Mouse (Mus musculus) hindbrain, embryonic 13.5 days (tissue): ENCODE measurements around the gene Sema4a. TPM values are rescaled to one million over a fixed set of nuclear protein-coding genes. Genes with fewer than 3 reads are reported as not detected.

Experiments
- ATAC-seq: fragments of 200-750 bp; cut with Nextera tagmentation; 2 replicates; pipeline ENCODE4 v1.8.0; 2017; ENCODE audit warnings: moderate TSS enrichment; ENCODE audit not compliant: low FRiP score
- H3K27ac ChIP-seq: fragments of 300-500 bp; sonication (generic); 2 replicates; pipeline ENCODE4 v1.5.1; 2015; ENCODE audit warnings: inconsistent platforms, mild to moderate bottlenecking, moderate library complexity
- H3K27me3 ChIP-seq: fragments of 300-500 bp; sonication (generic); 2 replicates; pipeline ENCODE4 v1.6.1; 2015; ENCODE audit warnings: mild to moderate bottlenecking, inconsistent platforms
- H3K36me3 ChIP-seq: fragments of 300-500 bp; sonication (generic); 2 replicates; pipeline ENCODE4 v1.6.1; 2015; ENCODE audit warnings: mild to moderate bottlenecking, inconsistent platforms
- H3K4me1 ChIP-seq: fragments of 300-500 bp; sonication (generic); replicated peaks from 2 replicates; pipeline ENCODE4 v1.6.1; 2015; ENCODE audit warnings: inconsistent platforms
- H3K4me2 ChIP-seq: fragments of 300-500 bp; sonication (generic); 2 replicates; pipeline ENCODE4 v1.6.1; 2015; ENCODE audit warnings: inconsistent platforms, mild to moderate bottlenecking, moderate library complexity
- H3K4me3 ChIP-seq: fragments of 300-500 bp; sonication (generic); 2 replicates; pipeline ENCODE4 v1.5.1; 2015; ENCODE audit warnings: mild to moderate bottlenecking, inconsistent platforms
- H3K9ac ChIP-seq: fragments of 300-500 bp; sonication (generic); 2 replicates; pipeline ENCODE4 v1.6.1; 2015; ENCODE audit warnings: mild to moderate bottlenecking, inconsistent platforms
- H3K9me3 ChIP-seq: fragments of 300-500 bp; sonication (generic); 2 replicates; pipeline ENCODE4 v1.6.1; 2016; ENCODE audit warnings: inconsistent platforms
- WGBS: fragments of 180-500 bp; shearing (Covaris S2); methylation state at CpG from one replicate; pipeline ENCODE4 v1.1.7; 2015; 5-methylcytosine and 5-hydroxymethylcytosine counted together
- polyA plus RNA-seq: library from polyadenylated mRNA; unstranded; fragments of >200 nt; fragmentation: Nextera tagmentation; extraction: Ambion mirVana; gene quantifications from 2 replicates; pipeline ENCODE4 v1.2.1, GENCODE M21; 2015

Sema4a gene
- 25.5 and 27.4 TPM in 2 replicates for polyA plus RNA-seq

GRCm38 (mm10) chr3:88460983-88461696 is at the start of gene Sema4a:
Gene Sema4a, minus strand, starts transcription at chr3:88461182.
- 44% methylated on average over 12 of the region's 12 CpGs for WGBS
- ATAC-seq, result no peak
- Histone ChIP-seq H3K9ac (no peak within 1 kb of the TSS), H3K27me3 (no peaks in the 10 kb centered on the region), H3K4me2 (no peak within 1 kb of the TSS), H3K9me3 (no peaks in the 10 kb centered on the region), H3K4me1 (peaks cover 40% of the 10 kb centered on the region), H3K4me3 (no peak within 1 kb of the TSS), H3K36me3 (no peaks in the 10 kb centered on the region), H3K27ac (no peak within 1 kb of the TSS)

GRCm38 (mm10) chr3:88509692-88510420 is 48.9 kb upstream of the Sema4a start, which contains the start of gene Lmna:
Gene Lmna, minus strand, starts transcription at chr3:88509956.
- under 1% methylated on average over 30 of the region's 31 CpGs for WGBS
- peak within 1 kb of the TSS; percentile 67 for H3K9ac ChIP-seq
- H3K4me2 ChIP-seq, result peak within 1 kb of the TSS; percentile 57
- no peaks in the 10 kb centered on the region for H3K9me3 ChIP-seq
- no peaks in the 10 kb centered on the region for H3K36me3 ChIP-seq
- peak within 1 kb of the TSS; percentile 92 for H3K27ac ChIP-seq
- peaks cover 6% of the 10 kb centered on the region; the same call in 1 of the 2 replicates for H3K27me3 ChIP-seq
- peaks cover 44% of the 10 kb centered on the region for H3K4me1 ChIP-seq
- H3K4me3 ChIP-seq, result peak within 1 kb of the TSS; percentile 36
- peak; percentile 96 for ATAC-seq

GRCm38 (mm10) chr3:88509250-88509649 is 48.3 kb upstream of the Sema4a start:
- H3K9ac ChIP-seq, result peak overlapping the region; percentile 67
- 72% methylated on average over 3 of the region's 3 CpGs for WGBS
- H3K27me3 ChIP-seq, result peaks cover 8% of the 10 kb centered on the region
- H3K4me1 ChIP-seq, result peaks cover 44% of the 10 kb centered on the region
- peak overlapping the region; percentile 57 for H3K4me2 ChIP-seq
- H3K4me3 ChIP-seq, result peak overlapping the region; percentile 36
- no peaks in the 10 kb centered on the region for H3K9me3 ChIP-seq
- peak overlapping the region; percentile 92 for H3K27ac ChIP-seq
- H3K36me3 ChIP-seq, result no peaks in the 10 kb centered on the region
- 0 out of 2 replicates have a peak, but pooled peaks have one; percentile 9 for ATAC-seq

GRCm38 (mm10) chr3:88505765-88506164 is 44.8 kb upstream of the Sema4a start:
- WGBS, result 52% methylated on average over 7 of the region's 7 CpGs
- ATAC-seq, result no peak
- H3K4me1 ChIP-seq, result peaks cover 47% of the 10 kb centered on the region
- H3K9ac ChIP-seq, result no peak overlapping the region
- no peaks in the 10 kb centered on the region for H3K36me3 ChIP-seq
- no peak overlapping the region for H3K27ac ChIP-seq
- no peak overlapping the region for H3K4me2 ChIP-seq
- no peak overlapping the region for H3K4me3 ChIP-seq
- no peaks in the 10 kb centered on the region for H3K9me3 ChIP-seq
- H3K27me3 ChIP-seq, result peaks cover 28% of the 10 kb centered on the region

- Histone ChIP-seq H3K9ac (no peak overlapping the region), H3K27me3 (peaks cover 31% of the 10 kb centered on the region), H3K4me1 (peaks cover 42% of the 10 kb centered on the region), H3K27ac (no peak overlapping the region), H3K4me3 (no peak overlapping the region), H3K36me3 (no peaks in the 10 kb centered on the region), H3K4me2 (no peak overlapping the region), H3K9me3 (no peaks in the 10 kb centered on the region)
- ATAC-seq, result no peak
- WGBS, result 73% methylated on average over 6 of the region's 6 CpGs
Measured at GRCm38 (mm10) chr3:88505081-88505480, 44.1 kb upstream of the Sema4a start.

- Histone ChIP-seq H3K4me1 (peaks cover 33% of the 10 kb centered on the region), H3K9ac (no peak overlapping the region), H3K4me2 (no peak overlapping the region), H3K9me3 (no peaks in the 10 kb centered on the region), H3K27me3 (peaks cover 31% of the 10 kb centered on the region), H3K36me3 (no peaks in the 10 kb centered on the region), H3K27ac (no peak overlapping the region), H3K4me3 (no peak overlapping the region)
- ATAC-seq, result no peak
- 51% methylated on average over 8 of the region's 8 CpGs for WGBS
Measured at GRCm38 (mm10) chr3:88503881-88504746, 43.1 kb upstream of the Sema4a start.

GRCm38 (mm10) chr3:88503505-88503863 is 42.5 kb upstream of the Sema4a start:
- Histone ChIP-seq H3K4me3 (peak overlapping the region; percentile 85), H3K9ac (peak overlapping the region; percentile 92; the same call in 1 of the 2 replicates), H3K4me2 (peak overlapping the region; percentile 96), H3K4me1 (peaks cover 32% of the 10 kb centered on the region), H3K27ac (peak overlapping the region; percentile 78; the same call in 1 of the 2 replicates), H3K27me3 (peaks cover 31% of the 10 kb centered on the region), H3K36me3 (no peaks in the 10 kb centered on the region), H3K9me3 (no peaks in the 10 kb centered on the region)
- ATAC-seq, result peak; percentile 38
- 26% methylated on average over 4 of the region's 4 CpGs for WGBS

GRCm38 (mm10) chr3:88502641-88503504 is 41.9 kb upstream of the Sema4a start:
- peak; percentile 92 for ATAC-seq
- H3K4me3 ChIP-seq, result peak overlapping the region; percentile 85
- no peaks in the 10 kb centered on the region for H3K9me3 ChIP-seq
- peak overlapping the region; percentile 96 for H3K4me2 ChIP-seq
- peak overlapping the region; percentile 92 for H3K9ac ChIP-seq
- H3K27ac ChIP-seq, result peak overlapping the region; percentile 78
- peaks cover 31% of the 10 kb centered on the region for H3K27me3 ChIP-seq
- WGBS, result under 1% methylated on average over 55 of the region's 55 CpGs
- no peaks in the 10 kb centered on the region for H3K36me3 ChIP-seq
- H3K4me1 ChIP-seq, result peaks cover 32% of the 10 kb centered on the region

- no peak for ATAC-seq
- Histone ChIP-seq H3K4me2 (peak overlapping the region; percentile 96), H3K9ac (peak overlapping the region; percentile 92), H3K27ac (no peak overlapping the region), H3K4me3 (peak overlapping the region; percentile 85), H3K36me3 (no peaks in the 10 kb centered on the region), H3K27me3 (peaks cover 31% of the 10 kb centered on the region), H3K9me3 (no peaks in the 10 kb centered on the region), H3K4me1 (peaks cover 32% of the 10 kb centered on the region)
- 11% methylated on average over 11 of the region's 11 CpGs for WGBS
Measured at GRCm38 (mm10) chr3:88502031-88502571, 41.1 kb upstream of the Sema4a start.

GRCm38 (mm10) chr3:88501366-88502030 is 40.5 kb upstream of the Sema4a start:
- peak overlapping the region; percentile 96 for H3K4me2 ChIP-seq
- H3K27me3 ChIP-seq, result peaks cover 33% of the 10 kb centered on the region
- H3K4me1 ChIP-seq, result peaks cover 32% of the 10 kb centered on the region
- no peaks in the 10 kb centered on the region for H3K36me3 ChIP-seq
- no peak for ATAC-seq
- H3K9me3 ChIP-seq, result no peaks in the 10 kb centered on the region
- H3K4me3 ChIP-seq, result peak overlapping the region; percentile 85
- no peak overlapping the region for H3K27ac ChIP-seq
- 62% methylated on average over 6 of the region's 6 CpGs for WGBS
- H3K9ac ChIP-seq, result peak overlapping the region; percentile 92; the same call in 1 of the 2 replicates
